Mouse (Mus musculus) myocyte (in vitro differentiated cells): ENCODE measurements at regions not wholly inside any gene's neighbourhood (a gene's known extent, or its start where the extent isn't known, plus 50 kb on each side); places are given as distances from the start of the nearest gene placed in this dataset.

Source experiments
- CEBPB ChIP-seq: IDR thresholded peaks from 2 replicates; pipeline ENCODE4 v1.6.1; 2011; ENCODE audit warnings: mild to moderate bottlenecking, moderate library complexity; ENCODE audit not compliant: poor library complexity, insufficient read depth, severe bottlenecking
- MYOD1 ChIP-seq, 3 experiments: IDR thresholded peaks; one replicate each; pipeline ENCODE4 v1.6.1; 2011; ENCODE audit warnings: control low read depth in 2 of 3, low read depth in 2 of 3, mild to moderate bottlenecking in 2 of 3, moderate library complexity in 1 of 3; ENCODE audit not compliant: insufficient read length in 2 of 3, control insufficient read depth in 1 of 3

GRCm38 (mm10) chr10:117527243-117527642, 102.1 kb upstream of the Cpm start:
- TF ChIP-seq CEBPB (no peak), MYOD1 (IDR thresholded peaks at IDR 0.05; ENCODE audit: control insufficient read depth in 1 of 3, insufficient read length in 2 of 3, low read depth in 2 of 3) (no peak)
